Mouse (Mus musculus) liver, embryonic 14.5 days (tissue): Measurements from ENCODE around the gene Zmiz1. TPM values are rescaled to one million over a fixed set of nuclear protein-coding genes. Genes with fewer than 3 reads are reported as not detected.
A peak's percentile ranks its signal among the peaks of the same experiment; 100 is the strongest.

Experiments used
- ATAC-seq: fragments of 200-750 bp; cut with Nextera tagmentation; 2 replicates; pipeline ENCODE4 v1.8.0; 2017; ENCODE audit warnings: moderate number of reproducible peaks, mild to moderate bottlenecking, moderate library complexity; ENCODE audit not compliant: insufficient read depth
- DNase-seq, 3 experiments: peaks; one replicate each; pipeline ENCODE4 v3.0.0-alpha.2; 2012 to 2013; ENCODE audit warnings: low read depth in 3 of 3, low spot score in 3 of 3
- H3K27ac ChIP-seq: fragments of 300-500 bp; sonication (generic); 2 replicates; pipeline ENCODE4 v1.5.1; 2014; ENCODE audit warnings: moderate library complexity, mild to moderate bottlenecking, control low read depth, inconsistent platforms
- H3K27me3 ChIP-seq: fragments of 300-500 bp; sonication (generic); 2 replicates; pipeline ENCODE4 v1.6.1; 2014; ENCODE audit warnings: mild to moderate bottlenecking, low read length, moderate library complexity; ENCODE audit not compliant: control insufficient read depth, insufficient read depth
- H3K36me3 ChIP-seq: fragments of 300-500 bp; sonication (generic); replicated peaks from 2 replicates; pipeline ENCODE4 v1.6.1; 2014; ENCODE audit warnings: low read depth; ENCODE audit not compliant: control insufficient read depth, insufficient read depth
- H3K4me1 ChIP-seq, 2 experiments: fragments of 200-500 bp in 1 of 2; fragments of 300-500 bp in 1 of 2; sonication (generic) in 1 of 2; replicated peaks; 2 replicates each; pipeline ENCODE4 v1.6.1; 2012 to 2014; ENCODE audit warnings: antibody characterized with exemption in 1 of 2, inconsistent platforms in 1 of 2, low read length in 1 of 2; ENCODE audit not compliant: control insufficient read depth in 2 of 2, insufficient read depth in 2 of 2
- H3K4me2 ChIP-seq: fragments of 300-500 bp; sonication (generic); 2 replicates; pipeline ENCODE4 v1.6.1; 2014; ENCODE audit warnings: low read depth, mild to moderate bottlenecking, control low read depth, moderate library complexity
- H3K4me3 ChIP-seq, 2 experiments: fragments of 200-500 bp in 1 of 2; fragments of 300-500 bp in 1 of 2; sonication (generic) in 1 of 2; 2 replicates each; pipeline ENCODE4 v1.5.1; 2012 to 2014; ENCODE audit warnings: low read depth in 2 of 2, low read length in 2 of 2, mild to moderate bottlenecking in 2 of 2, control low read depth in 1 of 2, inconsistent platforms in 1 of 2, moderate library complexity in 1 of 2; ENCODE audit not compliant: insufficient read depth in 1 of 2
- H3K9ac ChIP-seq: fragments of 300-500 bp; sonication (generic); replicated peaks from 2 replicates; pipeline ENCODE4 v1.6.1; 2014; ENCODE audit warnings: mild to moderate bottlenecking, control low read depth, moderate library complexity
- H3K9me3 ChIP-seq: fragments of 300-500 bp; sonication (generic); 2 replicates; pipeline ENCODE4 v1.6.1; 2016; ENCODE audit warnings: low read length, mixed read lengths; ENCODE audit not compliant: control insufficient read depth
- CTCF ChIP-seq: IDR thresholded peaks from 2 replicates; pipeline ENCODE4 v1.5.1; 2016; ENCODE audit warnings: antibody characterized with exemption, low read depth, control low read depth
- EP300 ChIP-seq: IDR thresholded peaks from 2 replicates; pipeline ENCODE4 v1.6.1; 2016; ENCODE audit warnings: antibody characterized with exemption, low read depth
- WGBS: fragments of 180-500 bp; shearing (Covaris S2); extraction: QIAGEN DNeasy Blood & Tissue Kit; methylation state at CpG from one replicate; pipeline ENCODE4 v1.1.7; 2014; ENCODE audit not compliant: insufficient replicate concordance; 5-methylcytosine and 5-hydroxymethylcytosine counted together
- polyA plus RNA-seq, 2 experiments: library from polyadenylated mRNA; depleted of rRNA in 1 of 2; stranded (reverse) in 1 of 2; unstranded in 1 of 2; fragments of >200 nt; fragmentation: Nextera tagmentation in 1 of 2; extraction: Ambion mirVana in 1 of 2; gene quantifications; 2 replicates each; pipeline versions ENCODE4 v1.2.1 to v1.2.3; 2012 to 2014

The Zmiz1 gene
- polyA plus RNA-seq, 2 experiments, result 3.4 to 4.0 TPM

DNA sequence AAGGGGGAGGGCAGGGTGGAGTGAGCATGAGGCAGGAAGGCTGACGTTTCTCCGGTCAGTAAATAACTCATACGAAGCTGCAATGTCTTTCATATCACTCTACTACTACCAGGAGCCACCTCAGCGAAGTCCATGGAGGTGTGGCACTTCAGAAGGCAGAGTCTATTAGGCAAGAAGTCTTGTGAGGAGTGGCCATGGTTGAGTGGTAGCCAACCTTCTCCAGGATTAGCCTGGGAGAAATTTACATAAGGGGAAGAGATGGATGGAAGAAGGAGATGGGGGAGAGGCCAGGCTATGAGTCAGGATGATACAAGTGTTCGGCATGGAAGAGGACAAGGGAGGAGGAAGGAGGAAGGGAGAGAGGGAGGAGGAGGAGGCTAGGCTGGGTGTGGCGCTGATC is 223.0 kb downstream of the Zmiz1 start:
- WGBS, result 44% methylated on average over 6 of the region's 6 CpGs
- no peak overlapping the region for H3K27ac ChIP-seq
- H3K4me3 ChIP-seq, result no peak overlapping the region
- no peaks in the 10 kb centered on the region for H3K27me3 ChIP-seq
- DNase-seq (no peak), ATAC-seq (no peak)
- TF ChIP-seq CTCF (no peak), EP300 (no peak)
- H3K9ac ChIP-seq, result no peak overlapping the region
- H3K36me3 ChIP-seq, result no peaks in the 10 kb centered on the region
- no peak overlapping the region for H3K4me2 ChIP-seq
- peaks cover 2 to 3% of the 10 kb centered on the region in 2 experiments; a peak in 2 of 4 replicates for H3K4me1 ChIP-seq
- H3K9me3 ChIP-seq, result no peaks in the 10 kb centered on the region

DNA sequence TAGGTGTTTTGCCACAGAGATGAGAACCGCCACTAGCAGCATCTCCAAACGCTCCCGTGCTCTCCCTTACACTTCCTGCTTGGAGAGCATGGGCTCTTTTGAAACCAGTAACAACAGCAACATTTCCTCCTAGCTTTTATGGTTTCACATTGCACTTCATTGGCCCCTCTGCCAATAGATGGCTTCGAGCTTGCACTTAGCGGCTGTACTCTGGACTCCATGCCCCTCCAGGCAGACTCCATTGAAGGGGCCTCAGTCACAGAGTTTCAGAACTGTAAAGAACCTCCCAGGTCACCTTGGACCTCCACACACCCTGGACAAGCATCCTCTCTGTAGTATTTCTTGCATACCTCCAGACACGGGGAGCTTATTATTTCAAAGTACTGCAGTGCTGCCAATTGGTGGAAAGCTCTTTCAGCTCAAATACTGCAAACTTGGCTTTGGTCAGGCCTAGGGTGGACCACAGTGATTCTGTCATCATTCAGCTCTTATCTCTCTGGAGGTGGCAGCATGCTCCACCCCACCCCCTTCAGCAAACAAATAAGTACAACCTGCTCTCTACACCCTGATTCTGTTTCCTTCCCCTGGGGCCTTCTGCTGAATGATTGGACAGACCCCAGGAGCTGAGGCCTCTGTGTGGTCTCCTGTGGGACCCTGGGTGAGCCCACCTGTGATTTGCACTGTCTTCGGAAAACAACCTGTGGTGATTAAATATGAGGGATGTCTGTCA is 227.4 kb downstream of the Zmiz1 start:
- Histone ChIP-seq H3K9ac (no peak overlapping the region), H3K27ac (no peak overlapping the region), H3K36me3 (no peaks in the 10 kb centered on the region), H3K27me3 (no peaks in the 10 kb centered on the region), H3K4me1 (peaks cover 0 to 3% of the 10 kb centered on the region in 2 experiments; a peak in 2 of 4 replicates), H3K4me2 (no peak overlapping the region), H3K9me3 (no peaks in the 10 kb centered on the region), H3K4me3 (no peak overlapping the region)
- DNase-seq (no peak), ATAC-seq (0 out of 2 replicates have a peak, but pooled peaks have one; percentile 43)
- 55% methylated on average over 7 of the region's 7 CpGs for WGBS
- TF ChIP-seq EP300, result no peak
- TF ChIP-seq CTCF, result no peak

GRCm38 (mm10) chr14:25686983-25687901 is 228.3 kb downstream of the Zmiz1 start:
- DNase-seq (no peak), ATAC-seq (no peak)
- Histone ChIP-seq H3K9me3 (no peaks in the 10 kb centered on the region), H3K4me1 (peaks cover 0 to 3% of the 10 kb centered on the region in 2 experiments; a peak in 2 of 4 replicates), H3K4me2 (no peak overlapping the region), H3K27ac (no peak overlapping the region), H3K4me3 (no peak overlapping the region), H3K27me3 (no peaks in the 10 kb centered on the region), H3K9ac (no peak overlapping the region), H3K36me3 (no peaks in the 10 kb centered on the region)
- TF ChIP-seq EP300 (no peak), CTCF (no peak)
- WGBS, result 66% methylated on average over 10 of the region's 10 CpGs

DNA sequence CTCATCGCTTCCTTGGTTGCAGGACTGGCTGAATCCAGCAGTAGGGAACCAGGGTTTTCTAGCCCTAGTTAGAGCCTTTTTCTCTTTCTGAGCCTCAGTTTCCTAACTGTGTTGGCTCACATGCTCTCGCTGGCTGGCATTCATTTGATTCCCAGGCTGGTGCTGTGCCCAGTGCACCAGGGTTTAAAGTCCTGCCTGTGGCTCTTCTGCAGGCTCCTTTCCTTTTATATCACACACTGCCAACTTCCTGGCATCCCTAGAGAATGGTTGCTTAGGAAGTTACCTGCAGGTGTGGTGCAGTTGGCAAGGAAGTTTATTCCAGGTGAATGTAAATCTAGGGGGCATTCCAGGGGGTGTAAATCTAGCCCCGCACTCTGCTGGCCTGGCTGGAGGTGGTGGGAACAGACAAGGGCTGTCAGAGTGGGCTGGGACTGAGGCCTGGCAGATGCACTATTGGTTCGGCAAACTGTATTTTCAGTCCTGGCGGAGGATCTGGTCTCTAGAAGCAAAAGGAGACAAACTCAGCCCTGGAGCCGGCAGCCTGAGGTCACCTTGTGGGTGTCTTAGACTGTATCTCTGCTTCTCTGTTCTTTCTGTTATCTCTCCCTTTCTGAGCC is 234.4 kb downstream of the Zmiz1 start:
- DNase-seq (no peak), ATAC-seq (no peak)
- H3K9ac ChIP-seq, result no peak overlapping the region
- no peaks in the 10 kb centered on the region for H3K9me3 ChIP-seq
- H3K27ac ChIP-seq, result no peak overlapping the region
- peak overlapping the region; percentile 83 for H3K4me2 ChIP-seq
- peaks cover 0 to 14% of the 10 kb centered on the region in 2 experiments; a peak in 2 of 4 replicates for H3K4me1 ChIP-seq
- 0 out of 2 replicates have a peak, but pooled peaks cover 2% of the 10 kb centered on the region for H3K36me3 ChIP-seq
- TF ChIP-seq CTCF, result no peak
- no peak for TF ChIP-seq EP300
- 53% methylated on average over 6 of the region's 6 CpGs for WGBS
- no peaks in the 10 kb centered on the region for H3K27me3 ChIP-seq
- H3K4me3 ChIP-seq, result peak overlapping the region in 1 of 2 experiments; percentile 7; a peak in 2 of 4 replicates
